Mouse (Mus musculus) c-Kit-positive CD71-positive TER-119-negative erythroid progenitor cells, embryonic 14.5 days (primary cell): ENCODE measurements around the gene Olfr1507.

Source experiments
- DNase-seq: peaks from one replicate; pipeline ENCODE4 v3.0.0-alpha.2; 2013; ENCODE audit warnings: low read depth

Olfr1507 gene

GRCm38 (mm10) chr14:52495516-52495915, at the start of gene Olfr1507:
Olfr1507 (minus strand) TSS chr14:52495749.
- DNase-seq, result no peak

DNA sequence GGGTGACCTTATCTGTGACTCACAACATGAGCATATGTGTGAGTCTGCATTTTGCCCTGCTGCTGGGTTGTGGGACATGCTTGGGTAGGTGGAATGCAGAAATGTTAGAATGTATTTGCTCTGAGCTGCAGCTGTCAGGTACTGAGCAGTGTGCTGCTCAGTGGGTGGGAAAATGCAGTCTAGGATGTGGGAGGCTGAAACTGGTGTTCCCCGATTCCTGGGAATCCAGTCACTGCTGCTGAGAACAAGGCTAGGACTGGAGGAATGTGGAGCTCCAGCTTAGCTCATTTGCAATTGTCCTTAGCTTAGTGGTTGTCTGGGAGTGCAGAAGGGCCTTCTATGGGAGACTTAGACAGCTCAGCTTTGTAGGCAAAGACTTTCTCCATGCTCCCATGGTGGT, 37.8 kb upstream of the Olfr1507 start:
- no peak for DNase-seq

GRCm38 (mm10) chr14:52524952-52525351, 29.4 kb upstream of the Olfr1507 start:
- DNase-seq, result no peak

DNA sequence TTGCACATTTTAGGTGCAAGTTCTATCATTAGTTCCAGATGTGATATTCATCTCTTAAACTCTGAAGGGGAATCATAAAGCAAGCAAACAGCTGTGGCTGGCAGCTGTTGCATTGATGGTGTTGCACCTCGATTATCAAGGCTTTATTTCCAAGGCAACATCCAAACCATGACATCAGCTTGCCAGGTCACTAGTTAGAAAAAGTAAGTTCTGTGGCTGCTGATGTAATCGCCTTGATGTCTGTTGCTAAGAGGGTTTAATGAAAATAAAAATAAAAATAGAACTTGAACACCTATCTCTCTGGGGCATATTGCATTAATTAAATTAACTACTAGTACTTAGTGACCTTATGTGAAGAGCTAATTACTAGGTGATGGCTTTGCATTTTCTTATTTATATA, 28.2 kb downstream of the Olfr1507 start, which contains the start of gene Olfr1508:
Gene Olfr1508 (minus strand): TSS at position 101 of the 400 bp plus-strand sequence.
- no peak for DNase-seq

DNA sequence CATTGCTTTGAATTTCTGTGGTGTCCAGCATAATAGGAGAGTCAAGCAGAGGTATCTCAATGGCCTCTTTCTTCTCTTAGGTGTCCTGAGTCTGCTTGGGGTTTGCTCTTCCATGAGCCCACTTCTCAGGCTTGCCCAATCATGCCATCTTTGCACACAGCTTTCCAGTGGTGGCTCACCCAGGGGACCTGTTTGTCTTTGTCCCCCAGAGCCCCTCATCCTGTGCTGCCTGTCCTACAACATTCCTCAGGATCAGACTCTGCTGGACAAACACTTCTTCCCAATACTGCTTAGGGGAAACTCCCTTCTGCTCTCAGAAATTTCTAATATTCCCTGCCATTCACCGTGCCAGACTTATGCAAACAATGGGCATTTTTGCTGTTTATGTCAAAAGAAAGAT, 29.8 kb downstream of the Olfr1507 start:
- no peak for DNase-seq

- no peak for DNase-seq
Measured at GRCm38 (mm10) chr14:52461928-52462327, 33.6 kb downstream of the Olfr1507 start.

- DNase-seq, result no peak
Measured at GRCm38 (mm10) chr14:52451138-52451537, 44.4 kb downstream of the Olfr1507 start.

DNA sequence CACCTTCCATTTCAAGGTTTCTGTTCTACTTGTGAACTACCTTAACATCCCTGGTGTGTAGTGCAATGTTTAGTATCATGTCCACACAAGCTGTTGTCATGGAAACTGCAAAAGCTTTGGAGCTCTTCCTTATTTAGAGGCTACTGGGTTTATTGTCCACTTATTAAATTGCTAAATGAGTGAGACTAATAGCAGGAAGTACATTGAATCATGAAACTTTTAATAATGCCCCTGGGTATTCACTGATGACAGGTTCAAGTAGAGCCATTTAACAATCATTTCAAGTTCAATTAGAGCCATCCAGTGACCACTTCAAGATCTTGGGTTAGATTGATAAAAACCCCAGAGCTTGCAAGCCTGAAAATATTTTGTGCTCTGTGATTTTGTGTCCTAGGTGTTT, 52.9 kb downstream of the Olfr1507 start, which contains the start of gene Olfr1509:
Gene Olfr1509 (plus strand): TSS at position 301 of the 400 bp plus-strand sequence.
- DNase-seq, result no peak
